Mouse (Mus musculus): Measurements from ENCODE around the gene Rab17.

Gene Rab17

GRCm38 (mm10) chr1:90969347-90969784, at the start of gene Rab17:
TSS of gene Rab17 (minus strand) at chr1:90969661.
- in situ Hi-C loops (cut with MboI, MseI): loop anchor here in 1 of 2 experiments (5.0 kb wide), 1 partner anchor 378 kb away; no protein-coding TSS in a partner anchor

- in situ Hi-C loops (cut with MboI, MseI): no loop called here
Measured at GRCm38 (mm10) chr1:91017111-91017758, 47.8 kb upstream of the Rab17 start.

GRCm38 (mm10) chr1:91015571-91015970, 46.1 kb upstream of the Rab17 start:
- in situ Hi-C loops (cut with MboI, MseI): no loop called here

- in situ Hi-C loops (cut with MboI, MseI): no loop called here
Measured at GRCm38 (mm10) chr1:91013803-91014202, 44.3 kb upstream of the Rab17 start.

GRCm38 (mm10) chr1:91011336-91011735, 41.9 kb upstream of the Rab17 start:
- in situ Hi-C loops (cut with MboI, MseI): no loop called here

GRCm38 (mm10) chr1:91010716-91011115, 41.3 kb upstream of the Rab17 start:
- in situ Hi-C loops (cut with MboI, MseI): no loop called here

- in situ Hi-C loops (cut with MboI, MseI): no loop called here
Measured at GRCm38 (mm10) chr1:91010216-91010615, 40.8 kb upstream of the Rab17 start.

GRCm38 (mm10) chr1:91009266-91009665, 39.8 kb upstream of the Rab17 start:
- in situ Hi-C loops (cut with MboI, MseI): no loop called here

GRCm38 (mm10) chr1:91008746-91009145, 39.3 kb upstream of the Rab17 start:
- in situ Hi-C loops (cut with MboI, MseI): no loop called here

GRCm38 (mm10) chr1:91008147-91008682, 38.8 kb upstream of the Rab17 start:
- in situ Hi-C loops (cut with MboI, MseI): no loop called here

GRCm38 (mm10) chr1:91006708-91007107, 37.2 kb upstream of the Rab17 start:
- in situ Hi-C loops (cut with MboI, MseI): no loop called here

- in situ Hi-C loops (cut with MboI, MseI): no loop called here
Measured at GRCm38 (mm10) chr1:91006037-91006436, 36.6 kb upstream of the Rab17 start.

- in situ Hi-C loops (cut with MboI, MseI): no loop called here
Measured at GRCm38 (mm10) chr1:91003522-91004253, 34.2 kb upstream of the Rab17 start.

- in situ Hi-C loops (cut with MboI, MseI): no loop called here
Measured at GRCm38 (mm10) chr1:91002641-91003040, 33.2 kb upstream of the Rab17 start.

GRCm38 (mm10) chr1:91001871-91002539, 32.5 kb upstream of the Rab17 start:
- in situ Hi-C loops (cut with MboI, MseI): no loop called here

GRCm38 (mm10) chr1:91001101-91001500, 31.6 kb upstream of the Rab17 start:
- in situ Hi-C loops (cut with MboI, MseI): no loop called here

- in situ Hi-C loops (cut with MboI, MseI): no loop called here
Measured at GRCm38 (mm10) chr1:90999911-91000601, 30.6 kb upstream of the Rab17 start.

GRCm38 (mm10) chr1:90998891-90999611, 29.6 kb upstream of the Rab17 start:
- in situ Hi-C loops (cut with MboI, MseI): no loop called here

GRCm38 (mm10) chr1:90998268-90998890, 28.9 kb upstream of the Rab17 start, which contains the start of gene Lrrfip1:
TSS of gene Lrrfip1 (plus strand) at chr1:90998737.
- in situ Hi-C loops (cut with MboI, MseI): no loop called here

GRCm38 (mm10) chr1:90997641-90998040, 28.2 kb upstream of the Rab17 start:
- in situ Hi-C loops (cut with MboI, MseI): no loop called here

All from T-helper 17 cell (primary cell).